19 mouse cellular contexts compared by ENCODE assay signal in the genomic region with DNA sequence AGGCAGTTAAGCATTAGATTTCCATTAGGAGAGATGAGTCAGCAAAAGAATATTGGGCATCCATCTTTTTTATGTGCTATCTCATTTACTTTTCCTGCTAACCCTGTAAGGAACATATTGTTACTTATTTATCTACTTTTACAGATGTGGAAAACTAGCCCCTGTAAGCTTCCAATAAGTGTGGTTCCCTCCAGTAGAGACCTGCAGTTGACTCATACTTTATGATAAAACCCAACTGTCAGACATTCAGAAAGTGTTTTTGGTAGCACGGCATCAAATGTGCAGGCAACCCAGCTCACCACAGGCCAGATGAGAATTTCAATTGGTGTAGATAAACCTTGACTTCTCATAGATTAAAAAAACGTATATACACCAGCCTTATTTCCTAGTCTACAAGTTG. TPM values are rescaled to one million over a fixed set of nuclear protein-coding genes. Genes with fewer than 3 reads are reported as not detected.
"Had no signal": no experiment of that assay in that cellular context is flagged by ENCODE, and none has a peak within 500 bp of the region (broad histone marks: within the 10 kb centered on the region; RNA-seq: fewer than 3 reads in every experiment).

No protein-coding gene starts in this region.

- H3K9me3 ChIP-seq: neural tube, embryonic 12.5 days; neural tube, embryonic 13.5 days; neural tube, embryonic 15.5 days; stomach, embryonic 15.5 days had no signal

- H3K9ac ChIP-seq: neural tube, embryonic 12.5 days; neural tube, embryonic 13.5 days; neural tube, embryonic 15.5 days; stomach, embryonic 15.5 days had no signal

- H3K4me1 ChIP-seq: neural tube, embryonic 12.5 days; neural tube, embryonic 13.5 days; neural tube, embryonic 15.5 days; stomach, embryonic 15.5 days had no signal

- H3K27ac ChIP-seq: neural tube, embryonic 12.5 days; neural tube, embryonic 13.5 days; neural tube, embryonic 15.5 days; stomach, embryonic 15.5 days; stomach, postnatal 0 days had no signal

- DNase-seq: retina, postnatal 1 day; right cerebral cortex, adult 18-20 months; right cerebral cortex, postnatal 14 days; right cerebral cortex, postnatal 25 days; right cerebral cortex, postnatal 4 days; spleen, adult 18-20 months; thymus, adult 18-20 months; thymus, adult 2 months; thymus, postnatal 14 days; thymus, postnatal 25 days; thymus, postnatal 36 days; thymus, postnatal 4 days had no signal

- H3K27me3 ChIP-seq: neural tube, embryonic 12.5 days; neural tube, embryonic 13.5 days; neural tube, embryonic 15.5 days; stomach, embryonic 15.5 days had no signal

- H3K4me3 ChIP-seq: neural tube, embryonic 12.5 days; neural tube, embryonic 13.5 days; neural tube, embryonic 15.5 days; stomach, embryonic 15.5 days had no signal

- H3K36me3 ChIP-seq: neural tube, embryonic 12.5 days; neural tube, embryonic 13.5 days; neural tube, embryonic 15.5 days; stomach, embryonic 15.5 days had no signal

RNA-seq across cellular contexts. Expression of a gene that starts 32.7 kb away (rescaled TPM):
- polyA plus RNA-seq: neural tube, embryonic 14.5 days; testis, adult 2 months had no signal
